Mouse (Mus musculus) liver, adult (tissue): ENCODE measurements around the gene Rbmx.

ENCODE experiments used
- GATA4 ChIP-seq: IDR thresholded peaks from 2 replicates; pipeline ENCODE4 v1.6.1; 2014; ENCODE audit warnings: mild to moderate bottlenecking, low read length; ENCODE audit not compliant: insufficient replicate concordance

Rbmx gene

DNA sequence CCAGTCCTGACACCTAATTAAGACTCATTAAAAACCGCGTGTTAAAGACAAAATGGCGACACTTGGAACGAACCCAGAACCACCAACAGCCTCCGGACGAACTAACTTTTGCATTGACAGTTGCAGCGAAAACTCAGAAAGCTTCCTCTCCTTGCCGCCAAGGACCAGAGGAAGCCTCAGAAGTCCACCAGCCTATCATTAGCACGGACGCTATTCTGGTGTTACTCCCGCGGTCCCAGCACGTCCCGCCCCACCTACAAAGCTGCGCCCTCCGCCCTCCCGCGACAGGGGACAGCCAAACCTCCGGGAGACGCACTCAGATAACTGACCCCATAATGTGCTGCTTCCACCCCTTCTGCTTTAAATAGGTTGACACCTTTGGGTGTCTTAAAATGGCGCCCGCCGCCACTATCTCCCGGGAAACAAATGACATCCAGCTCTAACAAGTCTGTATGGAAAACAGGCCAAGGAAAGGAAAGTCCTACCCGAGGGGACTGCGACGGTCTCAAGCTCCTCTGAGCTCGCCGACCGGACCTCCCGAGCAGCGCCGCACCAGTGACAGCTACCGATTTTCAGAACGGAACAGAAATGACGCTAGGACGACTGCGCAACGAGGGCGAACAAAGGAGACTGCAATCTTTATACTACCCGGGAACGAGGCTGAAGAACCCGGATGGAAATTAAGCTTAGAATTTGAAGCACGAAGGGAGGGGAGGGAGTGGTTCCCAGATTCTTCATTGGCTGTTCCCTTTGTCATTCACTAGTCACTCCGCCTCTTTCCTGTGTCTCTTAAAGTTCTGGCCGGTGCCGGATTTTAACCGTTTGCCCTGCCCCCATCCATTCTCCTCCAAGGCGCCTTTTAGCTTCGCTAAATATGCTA lies at the start of gene Rbmx:
Gene Rbmx (minus strand): TSS at position 670 of the 880 bp plus-strand sequence.
- TF ChIP-seq GATA4 = 0 out of 2 replicates have a peak, but pooled peaks have one; percentile 1

GRCm38 (mm10) chrX:57433897-57434296 lies 41.1 kb upstream of the Rbmx start:
- no peak for TF ChIP-seq GATA4

GRCm38 (mm10) chrX:57431610-57432009 lies 38.8 kb upstream of the Rbmx start:
- no peak for TF ChIP-seq GATA4

DNA sequence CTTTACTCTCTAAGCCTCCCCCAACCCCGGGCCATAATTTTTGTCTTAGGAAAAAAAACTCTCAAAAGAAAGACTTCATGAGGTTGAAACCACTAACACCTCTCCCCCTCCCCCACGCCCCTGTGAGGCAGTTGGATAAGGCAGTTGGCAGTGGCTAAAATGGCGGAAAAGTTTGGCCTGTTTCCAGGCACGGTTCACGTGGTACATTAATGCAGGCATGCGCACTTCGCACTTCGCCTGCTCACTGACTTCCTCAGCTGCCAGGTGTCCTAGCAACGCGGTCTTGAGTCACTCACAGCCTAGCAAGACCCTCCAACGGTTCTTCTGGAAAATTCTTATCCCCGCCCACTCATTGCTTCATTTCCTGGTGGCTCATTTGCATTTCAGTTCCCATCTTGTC lies 15.9 kb upstream of the Rbmx start, which contains the start of gene Gm364:
Gene Gm364 (plus strand): TSS at position 386 of the 400 bp plus-strand sequence.
- TF ChIP-seq GATA4 = no peak

DNA sequence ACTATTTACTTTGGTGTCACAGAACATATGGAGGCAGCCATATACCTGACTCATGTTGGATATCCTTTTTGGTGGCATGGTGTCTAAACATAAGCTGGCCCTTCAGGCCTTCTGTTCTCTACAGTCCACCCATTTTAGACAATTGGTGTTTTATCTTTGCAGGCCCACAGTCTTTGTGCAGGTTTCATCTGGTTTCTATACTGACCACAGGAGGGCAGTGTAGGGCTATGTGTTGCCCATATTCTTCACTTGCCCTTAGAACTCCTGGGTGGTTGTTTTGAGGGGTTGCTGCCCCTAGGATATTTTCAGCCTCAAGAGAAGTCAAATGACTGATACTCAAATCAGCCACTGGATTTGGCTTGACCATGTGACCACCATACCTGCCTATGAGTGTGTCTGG lies 10.8 kb upstream of the Rbmx start:
- TF ChIP-seq GATA4 = no peak

DNA sequence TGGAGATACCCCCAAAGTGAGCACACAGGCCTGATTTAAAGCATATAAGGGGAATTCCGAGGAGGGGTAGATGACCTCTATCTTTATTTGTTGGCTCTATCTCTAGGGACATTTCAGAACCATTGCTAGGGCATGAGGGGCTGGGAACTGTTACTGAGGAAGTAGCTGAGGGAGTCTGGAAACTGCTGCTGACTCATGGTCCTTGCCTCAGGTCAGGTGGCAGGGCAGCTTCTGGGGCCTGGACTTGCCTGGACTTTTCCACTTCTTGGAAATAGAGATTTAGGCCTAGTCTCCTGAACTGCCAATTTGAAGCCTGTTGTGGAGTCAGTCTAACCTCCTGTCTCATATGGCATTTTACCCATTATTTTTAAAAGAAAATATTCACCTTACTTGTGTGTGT lies 8.6 kb upstream of the Rbmx start:
- TF ChIP-seq GATA4 = no peak

GRCm38 (mm10) chrX:57393412-57393811 lies 576 bp upstream of the Rbmx start:
- no peak for TF ChIP-seq GATA4

- TF ChIP-seq GATA4 = no peak
Observed at GRCm38 (mm10) chrX:57380915-57381314, 11.9 kb downstream of the Rbmx start.

GRCm38 (mm10) chrX:57378579-57378978 lies 14.3 kb downstream of the Rbmx start:
- TF ChIP-seq GATA4 = no peak

GRCm38 (mm10) chrX:57377096-57377495 lies 15.7 kb downstream of the Rbmx start:
- TF ChIP-seq GATA4 = no peak

- no peak for TF ChIP-seq GATA4
Observed at GRCm38 (mm10) chrX:57374029-57374428, 18.8 kb downstream of the Rbmx start.

- no peak for TF ChIP-seq GATA4
Observed at GRCm38 (mm10) chrX:57373543-57373942, 19.3 kb downstream of the Rbmx start.

- no peak for TF ChIP-seq GATA4
Observed at GRCm38 (mm10) chrX:57372965-57373364, 19.9 kb downstream of the Rbmx start.

- no peak for TF ChIP-seq GATA4
Observed at GRCm38 (mm10) chrX:57364891-57365569, 27.8 kb downstream of the Rbmx start.

GRCm38 (mm10) chrX:57359316-57359715 lies 33.5 kb downstream of the Rbmx start:
- no peak for TF ChIP-seq GATA4

GRCm38 (mm10) chrX:57339220-57339619 lies 53.6 kb downstream of the Rbmx start:
- TF ChIP-seq GATA4 = no peak
